In genomic region chr2:160914656-160915055, GRCm38 (mm10) we compare ENCODE assay signal across 28 mouse cellular contexts. TPM values are rescaled to one million over a fixed set of nuclear protein-coding genes. Genes with fewer than 3 reads are reported as not detected.
DNase-seq lines count a peak whose midpoint lies in the region; ATAC-seq and TF ChIP-seq lines count a peak whose summit lies in the region.
"Had no signal": no experiment of that assay in that cellular context is flagged by ENCODE, and none has a peak within 500 bp of the region (broad histone marks: within the 10 kb centered on the region; RNA-seq: fewer than 3 reads in every experiment).

No protein-coding gene starts in this region.

- ATAC-seq in limb, embryonic 15.5 days (ENCODE audit: insufficient number of reproducible peaks, low FRiP score, low TSS enrichment, low read depth): no peak
- ATAC-seq in intestine, embryonic 15.5 days: no peak
- ATAC-seq in stomach, postnatal 0 days (ENCODE audit: low FRiP score, low TSS enrichment): no peak
- ATAC-seq: forebrain, embryonic 15.5 days; hindbrain, postnatal 0 days had no signal

- H3K9ac ChIP-seq in limb, embryonic 15.5 days: no peak overlapping the region
- H3K9ac ChIP-seq in intestine, embryonic 15.5 days: no peak overlapping the region
- H3K9ac ChIP-seq in stomach, postnatal 0 days (ENCODE audit: low read length): no peak overlapping the region
- H3K9ac ChIP-seq: embryonic facial prominence, embryonic 12.5 days; forebrain, embryonic 15.5 days; hindbrain, embryonic 12.5 days; liver, embryonic 13.5 days had no signal

- TF ChIP-seq EP300 in stomach, postnatal 0 days (optimal IDR thresholded peaks at IDR 0.05): no peak

- no peaks in the 10 kb centered on the region for H3K36me3 ChIP-seq in limb, embryonic 15.5 days
- H3K36me3 ChIP-seq in limb, embryonic 10.5 days: no peaks in the 10 kb centered on the region; the same call in 1 of the 2 replicates
- H3K36me3 ChIP-seq in intestine, embryonic 15.5 days: no peaks in the 10 kb centered on the region
- H3K36me3 ChIP-seq in stomach, postnatal 0 days (ENCODE audit: control insufficient read depth, insufficient read depth, low read length): no peaks in the 10 kb centered on the region
- H3K36me3 ChIP-seq: embryonic facial prominence, embryonic 12.5 days; forebrain, embryonic 10.5 days; forebrain, embryonic 15.5 days; G1E; hindbrain, embryonic 12.5 days; liver, embryonic 13.5 days had no signal

- 79% methylated on average over 9 of the region's 9 CpGs for WGBS in limb, embryonic 15.5 days
- WGBS in limb, embryonic 10.5 days: 86% methylated on average over 9 of the region's 9 CpGs
- WGBS in intestine, embryonic 15.5 days: 61% methylated on average over 9 of the region's 9 CpGs
- 57% methylated on average over 9 of the region's 9 CpGs for WGBS in stomach, postnatal 0 days

- H3K9me3 ChIP-seq in limb, embryonic 15.5 days: no peaks in the 10 kb centered on the region
- H3K9me3 ChIP-seq in limb, embryonic 10.5 days (replicated peaks): no peaks in the 10 kb centered on the region
- no peaks in the 10 kb centered on the region for H3K9me3 ChIP-seq in intestine, embryonic 15.5 days
- no peaks in the 10 kb centered on the region for H3K9me3 ChIP-seq in stomach, postnatal 0 days (ENCODE audit: control insufficient read depth, low read length)
- H3K9me3 ChIP-seq: embryonic facial prominence, embryonic 12.5 days; forebrain, embryonic 10.5 days; forebrain, embryonic 15.5 days; hindbrain, embryonic 12.5 days; liver, embryonic 13.5 days had no signal

- peak overlapping the region; percentile 33; the same call in 1 of the 2 replicates for H3K27ac ChIP-seq in limb, embryonic 15.5 days
- H3K27ac ChIP-seq in limb, embryonic 10.5 days: no peak overlapping the region
- peak overlapping the region; percentile 49 for H3K27ac ChIP-seq in intestine, embryonic 15.5 days
- peak overlapping the region; percentile 30; the same call in 1 of the 2 replicates for H3K27ac ChIP-seq in stomach, postnatal 0 days (replicated peaks)
- H3K27ac ChIP-seq: forebrain, embryonic 10.5 days; forebrain, embryonic 15.5 days; hindbrain, embryonic 12.5 days; hindbrain, postnatal 0 days; layer of hippocampus, adult 2 months; liver, embryonic 13.5 days; macrophage had no signal

- H3K27me3 ChIP-seq in limb, embryonic 15.5 days: peaks cover 11% of the 10 kb centered on the region; the same call in 1 of the 2 replicates
- H3K27me3 ChIP-seq in limb, embryonic 10.5 days (ENCODE audit: low read depth, poor library complexity, severe bottlenecking): peaks cover 61% of the 10 kb centered on the region
- peaks cover 23% of the 10 kb centered on the region for H3K27me3 ChIP-seq in intestine, embryonic 15.5 days (replicated peaks)
- H3K27me3 ChIP-seq in stomach, postnatal 0 days (ENCODE audit: control insufficient read depth, insufficient read depth, low read length): peaks cover 3% of the 10 kb centered on the region; the same call in 1 of the 2 replicates

- no peak overlapping the region for H3K4me3 ChIP-seq in limb, embryonic 15.5 days
- H3K4me3 ChIP-seq in limb, embryonic 10.5 days: no peak overlapping the region
- H3K4me3 ChIP-seq in intestine, embryonic 15.5 days (replicated peaks): no peak overlapping the region
- no peak overlapping the region for H3K4me3 ChIP-seq in stomach, postnatal 0 days (ENCODE audit: low read depth, low read length)
- H3K4me3 ChIP-seq: embryonic facial prominence, embryonic 12.5 days; forebrain, embryonic 10.5 days; forebrain, embryonic 15.5 days; hindbrain, embryonic 12.5 days; layer of hippocampus, adult 2 months; liver, embryonic 13.5 days had no signal

- TF ChIP-seq CTCF in stomach, postnatal 0 days (IDR thresholded peaks at IDR 0.05; ENCODE audit: low read depth): no peak

- no peak overlapping the region for H3K4me2 ChIP-seq in limb, embryonic 15.5 days
- no peak overlapping the region for H3K4me2 ChIP-seq in intestine, embryonic 15.5 days (replicated peaks)
- no peak overlapping the region for H3K4me2 ChIP-seq in stomach, postnatal 0 days (replicated peaks; ENCODE audit: low read depth)
- H3K4me2 ChIP-seq: embryonic facial prominence, embryonic 12.5 days; forebrain, embryonic 15.5 days; heart, embryonic 11.5 days; hindbrain, embryonic 12.5 days; liver, embryonic 13.5 days had no signal

- DNase-seq in cerebellum, adult 8-10 months: peak; percentile 22
- no peak for DNase-seq in cerebellum, adult 9-11 months
- no peak for DNase-seq in limb, embryonic 10.5 days (ENCODE audit: low spot score)
- DNase-seq in stomach, postnatal 0 days (ENCODE audit: low spot score): no peak
- DNase-seq in adrenal gland, postnatal 10 days: no peak
- DNase-seq: adrenal gland, postnatal 25 days; gastrocnemius, postnatal 36 days; heart, adult 18-20 months; heart, postnatal 36 days; kidney, adult 2 months; kidney, postnatal 36 days; liver, embryonic 13.5 days; lung, adult 2 months; midbrain, embryonic 14.5 days; thymus, adult 18-20 months; thymus, postnatal 25 days had no signal

- peaks cover 52% of the 10 kb centered on the region for H3K4me1 ChIP-seq in limb, embryonic 15.5 days
- H3K4me1 ChIP-seq in limb, embryonic 10.5 days: peaks cover 44% of the 10 kb centered on the region
- peaks cover 28% of the 10 kb centered on the region for H3K4me1 ChIP-seq in intestine, embryonic 15.5 days (replicated peaks)
- H3K4me1 ChIP-seq in stomach, postnatal 0 days (replicated peaks; ENCODE audit: control insufficient read depth, insufficient read depth): 0 out of 2 replicates have a peak, but pooled peaks cover 2% of the 10 kb centered on the region

RNA-seq across cellular contexts. Expression of gene Emilin3, which starts 2.5 kb away (rescaled TPM):
- polyA plus RNA-seq in limb, embryonic 15.5 days (2015; fragmentation: Nextera tagmentation; extraction: Ambion mirVana): 47.6 and 54.6 TPM in 2 replicates
- 2.6 and 4.9 TPM in 2 replicates for polyA plus RNA-seq in limb, embryonic 10.5 days (2016; fragmentation: Nextera tagmentation; extraction: Ambion mirVana)
- 29.5 and 33.0 TPM in 2 replicates for polyA plus RNA-seq in intestine, embryonic 15.5 days (2015; fragmentation: Nextera tagmentation; extraction: Ambion mirVana)
- polyA plus RNA-seq in stomach, postnatal 0 days (2015; fragmentation: Nextera tagmentation; extraction: Ambion mirVana): 7.2 and 8.5 TPM in 2 replicates
- under 1 TPM; 0.63 to 0.70 TPM for total RNA-seq in adrenal gland, postnatal 10 days (2021)
- total RNA-seq: adrenal gland, postnatal 25 days; monocyte, adult 5-6 weeks had no signal
- polyA plus RNA-seq: G1E; kidney, adult 2 months; macrophage had no signal

RNA-seq across cellular contexts. Expression of gene Lpin3, which starts 34.2 kb away (rescaled TPM):
- polyA plus RNA-seq in limb, embryonic 15.5 days (2015; fragmentation: Nextera tagmentation; extraction: Ambion mirVana): 4.7 and 5.1 TPM in 2 replicates
- 0.90 and 1.6 TPM in 2 replicates for polyA plus RNA-seq in limb, embryonic 10.5 days (2016; fragmentation: Nextera tagmentation; extraction: Ambion mirVana)
- 7.6 and 9.7 TPM in 2 replicates for polyA plus RNA-seq in intestine, embryonic 15.5 days (2015; fragmentation: Nextera tagmentation; extraction: Ambion mirVana)
- 19.4 and 22.0 TPM in 2 replicates for polyA plus RNA-seq in stomach, postnatal 0 days (2015; fragmentation: Nextera tagmentation; extraction: Ambion mirVana)
- 10 to 100 TPM; 21.0 to 26.4 TPM for total RNA-seq in adrenal gland, postnatal 10 days (2021)
- total RNA-seq: monocyte, adult 5-6 weeks had no signal
- polyA plus RNA-seq: macrophage had no signal

RNA-seq across cellular contexts. Expression of gene Zhx3, which starts 41.9 kb away (rescaled TPM):
- polyA plus RNA-seq in limb, embryonic 15.5 days (2015; fragmentation: Nextera tagmentation; extraction: Ambion mirVana): 12.2 and 13.3 TPM in 2 replicates
- polyA plus RNA-seq in limb, embryonic 10.5 days (2016; fragmentation: Nextera tagmentation; extraction: Ambion mirVana): 5.2 and 7.6 TPM in 2 replicates
- polyA plus RNA-seq in intestine, embryonic 15.5 days (2015; fragmentation: Nextera tagmentation; extraction: Ambion mirVana): 7.8 and 8.0 TPM in 2 replicates
- 4.0 and 4.5 TPM in 2 replicates for polyA plus RNA-seq in stomach, postnatal 0 days (2015; fragmentation: Nextera tagmentation; extraction: Ambion mirVana)
- 10 to 100 TPM; 62.9 to 85.1 TPM for total RNA-seq in adrenal gland, postnatal 10 days (2021)
